Mouse (Mus musculus): ENCODE results near the gene Papola. TPM values are rescaled to one million over a fixed set of nuclear protein-coding genes. Genes with fewer than 3 reads are reported as not detected.
"Not testable (repeated sequence)": the region's sequence is repeated elsewhere in the genome, so short reads cannot be mapped to it uniquely, and the experiment has no call there.

The Papola gene
- polyA plus RNA-seq, 1 experiment from 2014 or later: 164 TPM

DNA sequence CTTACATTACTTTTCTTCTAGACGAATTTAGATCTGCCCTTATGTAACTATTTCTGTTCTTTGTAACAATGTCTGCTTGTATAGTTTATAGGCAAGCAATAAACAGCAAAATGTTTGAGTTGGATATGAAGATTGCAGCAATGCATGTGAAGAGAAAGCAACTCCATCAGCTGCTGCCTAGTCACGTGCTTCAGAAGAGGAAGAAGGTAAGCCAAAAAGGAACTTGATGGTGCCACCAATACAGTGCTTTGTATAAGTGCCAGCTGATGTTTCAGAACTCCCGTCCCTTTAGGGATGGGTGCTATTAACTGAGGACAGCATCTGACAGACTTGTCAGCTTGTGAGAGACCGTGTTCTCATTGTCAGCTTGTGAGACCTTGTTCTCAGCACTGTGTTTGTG is 39.0 kb downstream of the Papola start:
- DNase-seq (ENCODE audit: low spot score): no peak
- H3K4me1 ChIP-seq (ENCODE audit: control insufficient read depth, insufficient read depth, low read length): no peaks in the 10 kb centered on the region
- ATAC-seq: no peak
- no peaks in the 10 kb centered on the region for H3K9me3 ChIP-seq (replicated peaks; ENCODE audit: control insufficient read depth, low read length)
- H3K4me2 ChIP-seq (ENCODE audit: low read length): no peak overlapping the region
- no peak overlapping the region for H3K27ac ChIP-seq (ENCODE audit: low read depth, low read length)
- H3K4me3 ChIP-seq (ENCODE audit: low read depth, low read length): no peak overlapping the region
- no peak overlapping the region for H3K9ac ChIP-seq (ENCODE audit: low read length)
- no peaks in the 10 kb centered on the region for H3K27me3 ChIP-seq (replicated peaks; ENCODE audit: control insufficient read depth, insufficient read depth, low read length)
- peaks cover 93% of the 10 kb centered on the region for H3K36me3 ChIP-seq (ENCODE audit: control insufficient read depth, insufficient read depth, low read length)
- 85% methylated on average over 4 of the region's 4 CpGs for WGBS

DNA sequence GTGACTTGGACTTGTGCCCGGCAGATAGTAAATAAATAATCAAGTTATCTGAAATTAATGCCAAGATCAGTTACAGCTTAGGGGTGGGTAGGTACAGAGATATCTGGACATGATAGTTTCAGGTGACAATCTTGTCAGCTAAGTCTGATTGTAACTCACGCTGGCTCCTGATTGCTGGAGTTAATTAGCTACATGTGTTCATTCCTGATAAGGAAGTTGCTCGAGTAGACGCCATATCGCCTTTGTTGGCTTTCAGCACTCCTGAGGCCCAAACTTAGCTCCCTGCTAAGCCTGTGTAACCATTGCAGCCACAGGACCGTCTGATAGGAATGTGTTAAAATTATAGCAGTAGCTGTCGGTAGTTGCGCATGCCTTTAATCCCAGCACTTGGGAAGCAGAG is 40.2 kb downstream of the Papola start:
- no peak overlapping the region for H3K4me2 ChIP-seq (ENCODE audit: low read length)
- no peak overlapping the region for H3K27ac ChIP-seq (ENCODE audit: low read depth, low read length)
- H3K9me3 ChIP-seq (replicated peaks; ENCODE audit: control insufficient read depth, low read length): no peaks in the 10 kb centered on the region
- WGBS: 89% methylated on average over 8 of the region's 8 CpGs
- H3K9ac ChIP-seq (ENCODE audit: low read length): no peak overlapping the region
- DNase-seq (ENCODE audit: low spot score): no peak
- peaks cover 94% of the 10 kb centered on the region for H3K36me3 ChIP-seq (ENCODE audit: control insufficient read depth, insufficient read depth, low read length)
- no peak for ATAC-seq
- H3K4me3 ChIP-seq (ENCODE audit: low read depth, low read length): no peak overlapping the region
- no peaks in the 10 kb centered on the region for H3K4me1 ChIP-seq (ENCODE audit: control insufficient read depth, insufficient read depth, low read length)
- no peaks in the 10 kb centered on the region for H3K27me3 ChIP-seq (replicated peaks; ENCODE audit: control insufficient read depth, insufficient read depth, low read length)

DNA sequence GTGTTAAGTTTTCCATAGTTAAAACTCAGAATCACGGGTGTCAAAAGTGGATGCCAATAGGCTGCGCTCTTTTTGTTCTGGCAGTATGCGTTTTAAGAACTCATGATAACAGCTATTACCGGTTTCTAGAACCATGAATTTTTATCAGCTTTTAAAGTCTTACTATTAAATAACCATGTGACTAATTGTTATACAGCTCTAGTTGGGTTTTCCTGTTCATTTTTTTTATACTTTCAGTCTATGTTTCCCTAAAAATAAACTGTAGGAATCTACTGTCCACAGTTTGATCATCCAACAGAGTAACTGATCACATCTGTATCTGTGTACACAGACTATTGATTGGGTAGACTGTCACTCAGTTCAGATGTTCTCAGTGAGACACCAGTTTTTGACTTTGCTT is 40.8 kb downstream of the Papola start:
- no peak overlapping the region for H3K9ac ChIP-seq (ENCODE audit: low read length)
- DNase-seq (ENCODE audit: low spot score): no peak
- H3K27ac ChIP-seq (ENCODE audit: low read depth, low read length): no peak overlapping the region
- H3K9me3 ChIP-seq (replicated peaks; ENCODE audit: control insufficient read depth, low read length): no peaks in the 10 kb centered on the region
- H3K27me3 ChIP-seq (replicated peaks; ENCODE audit: control insufficient read depth, insufficient read depth, low read length): no peaks in the 10 kb centered on the region
- no peak overlapping the region for H3K4me2 ChIP-seq (ENCODE audit: low read length)
- peaks cover 92% of the 10 kb centered on the region for H3K36me3 ChIP-seq (ENCODE audit: control insufficient read depth, insufficient read depth, low read length)
- H3K4me1 ChIP-seq (ENCODE audit: control insufficient read depth, insufficient read depth, low read length): no peaks in the 10 kb centered on the region
- WGBS: 97% methylated on average over 4 of the region's 4 CpGs
- H3K4me3 ChIP-seq (ENCODE audit: low read depth, low read length): no peak overlapping the region
- ATAC-seq: no peak

DNA sequence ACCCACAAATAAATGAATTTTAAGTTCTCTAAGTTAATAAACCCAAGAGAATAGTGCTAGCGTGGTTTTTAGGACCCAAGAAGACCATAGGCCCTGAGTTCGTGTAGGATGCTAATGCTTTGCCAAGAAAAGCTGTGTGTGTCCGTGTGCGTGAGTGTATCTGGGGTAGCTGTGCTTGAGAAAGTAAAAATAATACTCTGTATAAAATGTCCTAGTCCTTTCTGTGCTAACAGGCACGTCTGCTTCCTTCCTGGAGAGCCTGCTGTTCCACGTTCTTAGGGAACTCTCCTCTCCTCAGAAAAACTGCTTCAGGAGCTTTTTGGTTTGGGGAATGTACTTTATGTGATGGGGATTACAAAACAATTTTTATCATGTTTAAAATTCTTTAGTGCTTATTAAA is 48.0 kb downstream of the Papola start:
- H3K4me2 ChIP-seq (ENCODE audit: low read length): no peak overlapping the region
- H3K4me1 ChIP-seq (ENCODE audit: control insufficient read depth, insufficient read depth, low read length): no peaks in the 10 kb centered on the region
- H3K9ac ChIP-seq (ENCODE audit: low read length): no peak overlapping the region
- DNase-seq (ENCODE audit: low spot score) (no peak), ATAC-seq (no peak)
- peaks cover 87% of the 10 kb centered on the region for H3K36me3 ChIP-seq (ENCODE audit: control insufficient read depth, insufficient read depth, low read length)
- H3K27ac ChIP-seq (ENCODE audit: low read depth, low read length): no peak overlapping the region
- no peaks in the 10 kb centered on the region for H3K27me3 ChIP-seq (replicated peaks; ENCODE audit: control insufficient read depth, insufficient read depth, low read length)
- no peak overlapping the region for H3K4me3 ChIP-seq (ENCODE audit: low read depth, low read length)
- 85% methylated on average over 6 of the region's 6 CpGs for WGBS
- H3K9me3 ChIP-seq (replicated peaks; ENCODE audit: control insufficient read depth, low read length): no peaks in the 10 kb centered on the region

DNA sequence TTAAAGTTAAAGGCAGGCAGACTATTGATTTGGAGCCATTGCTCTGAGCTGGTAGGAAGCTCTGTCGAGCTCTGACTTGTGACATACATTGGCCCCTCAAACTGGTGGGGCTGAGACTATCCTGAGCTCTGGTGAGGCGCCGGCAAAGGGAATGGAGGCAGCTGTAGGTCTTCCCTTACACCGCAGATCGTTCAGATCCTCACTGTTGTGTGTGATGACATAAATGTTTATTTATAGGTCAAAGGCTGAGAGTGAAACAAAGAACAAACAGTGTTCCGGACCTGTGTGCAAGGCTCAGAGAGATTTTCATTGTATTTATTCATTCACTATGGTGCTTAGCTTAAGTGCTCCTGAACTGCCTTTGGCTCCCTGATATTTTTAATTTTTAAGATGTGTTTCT is 50.4 kb downstream of the Papola start:
- Histone ChIP-seq H3K27ac (ENCODE audit: low read depth, low read length) (no peak overlapping the region), H3K9me3 (replicated peaks; ENCODE audit: control insufficient read depth, low read length) (no peaks in the 10 kb centered on the region), H3K27me3 (replicated peaks; ENCODE audit: control insufficient read depth, insufficient read depth, low read length) (no peaks in the 10 kb centered on the region), H3K4me1 (ENCODE audit: control insufficient read depth, insufficient read depth, low read length) (0 out of 2 replicates have a peak, but pooled peaks cover 4% of the 10 kb centered on the region), H3K4me3 (ENCODE audit: low read depth, low read length) (no peak overlapping the region), H3K4me2 (ENCODE audit: low read length) (no peak overlapping the region), H3K36me3 (ENCODE audit: control insufficient read depth, insufficient read depth, low read length) (peaks cover 72% of the 10 kb centered on the region), H3K9ac (ENCODE audit: low read length) (no peak overlapping the region)
- WGBS: 66% methylated on average over 6 of the region's 6 CpGs
- no peak for ATAC-seq
- no peak for DNase-seq (ENCODE audit: low spot score)

DNA sequence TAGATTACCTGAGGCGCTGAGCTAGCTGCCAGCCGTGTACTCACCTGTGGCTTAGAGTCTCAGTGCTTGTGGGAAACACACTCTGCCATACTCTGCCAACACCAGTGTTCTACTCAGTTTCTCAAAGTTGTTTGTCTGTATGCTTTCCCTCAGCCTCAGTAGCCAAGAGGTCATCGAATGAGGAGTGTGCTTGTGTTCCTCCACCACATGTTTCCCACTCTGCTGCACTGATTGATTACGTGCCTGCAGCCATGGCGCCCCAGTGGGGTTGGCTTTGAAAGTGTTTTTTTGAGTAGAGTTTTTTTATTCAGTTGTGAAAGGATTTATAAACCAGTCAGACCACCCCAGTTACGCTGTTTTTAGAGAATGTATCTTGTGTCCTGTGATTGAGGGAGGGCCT is 51.1 kb downstream of the Papola start:
- no peaks in the 10 kb centered on the region for H3K9me3 ChIP-seq (replicated peaks; ENCODE audit: control insufficient read depth, low read length)
- ATAC-seq: no peak
- 75% methylated on average over 6 of the region's 6 CpGs for WGBS
- H3K27me3 ChIP-seq (replicated peaks; ENCODE audit: control insufficient read depth, insufficient read depth, low read length): no peaks in the 10 kb centered on the region
- no peak overlapping the region for H3K4me3 ChIP-seq (ENCODE audit: low read depth, low read length)
- no peak for DNase-seq (ENCODE audit: low spot score)
- H3K9ac ChIP-seq (ENCODE audit: low read length): no peak overlapping the region
- peaks cover 71% of the 10 kb centered on the region for H3K36me3 ChIP-seq (ENCODE audit: control insufficient read depth, insufficient read depth, low read length)
- H3K27ac ChIP-seq (ENCODE audit: low read depth, low read length): no peak overlapping the region
- H3K4me1 ChIP-seq (ENCODE audit: control insufficient read depth, insufficient read depth, low read length): 0 out of 2 replicates have a peak, but pooled peaks cover 5% of the 10 kb centered on the region
- no peak overlapping the region for H3K4me2 ChIP-seq (ENCODE audit: low read length)

DNA sequence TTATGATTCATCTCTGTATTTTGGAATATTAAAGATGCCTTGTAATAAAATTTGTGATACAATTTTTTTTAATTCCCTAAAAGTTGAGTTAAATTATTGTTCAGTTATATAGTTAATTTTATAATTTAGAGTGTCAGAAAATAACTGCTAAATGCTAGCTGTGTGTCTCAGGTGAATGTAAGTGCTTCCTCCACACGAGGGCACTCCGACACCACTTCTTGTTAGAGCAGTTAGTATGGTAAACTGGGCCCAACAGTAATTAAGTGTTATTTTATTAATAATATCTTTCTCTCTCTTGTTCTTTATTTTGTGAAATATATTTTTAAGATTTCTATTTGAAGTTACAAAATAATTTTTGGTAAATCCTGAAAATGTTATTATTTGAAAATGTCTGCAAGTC is 51.7 kb downstream of the Papola start:
- Histone ChIP-seq H3K27me3 (replicated peaks; ENCODE audit: control insufficient read depth, insufficient read depth, low read length) (no peaks in the 10 kb centered on the region), H3K4me1 (ENCODE audit: control insufficient read depth, insufficient read depth, low read length) (0 out of 2 replicates have a peak, but pooled peaks cover 5% of the 10 kb centered on the region), H3K27ac (ENCODE audit: low read depth, low read length) (no peak overlapping the region), H3K4me3 (ENCODE audit: low read depth, low read length) (no peak overlapping the region), H3K4me2 (ENCODE audit: low read length) (no peak overlapping the region), H3K9me3 (replicated peaks; ENCODE audit: control insufficient read depth, low read length) (no peaks in the 10 kb centered on the region), H3K36me3 (ENCODE audit: control insufficient read depth, insufficient read depth, low read length) (peaks cover 71% of the 10 kb centered on the region), H3K9ac (ENCODE audit: low read length) (no peak overlapping the region)
- ATAC-seq (peak; percentile 56; the same call in 1 of the 2 replicates), DNase-seq (ENCODE audit: low spot score) (peak; percentile 85)
- 76% methylated on average over 2 of the region's 2 CpGs for WGBS

DNA sequence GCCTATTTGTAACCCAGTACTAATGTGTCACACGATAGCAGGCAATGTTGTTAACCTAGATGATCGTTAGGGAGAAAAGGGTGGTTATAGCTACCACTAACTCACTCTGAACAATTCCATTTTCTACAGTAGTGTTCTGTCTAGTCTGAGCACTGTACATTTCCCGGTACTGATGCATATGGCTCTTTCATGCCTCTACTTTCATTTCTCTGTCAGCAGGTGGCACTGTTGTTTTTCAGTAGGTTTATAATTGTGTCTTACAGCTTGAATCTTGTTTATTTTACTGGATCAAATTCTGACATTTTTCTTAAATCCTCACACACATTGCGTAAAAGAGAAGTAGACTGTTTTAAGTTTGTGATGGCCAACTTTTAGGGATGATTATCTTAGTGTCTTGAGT is 54.6 kb downstream of the Papola start:
- peaks cover 48% of the 10 kb centered on the region for H3K36me3 ChIP-seq (ENCODE audit: control insufficient read depth, insufficient read depth, low read length)
- H3K4me3 ChIP-seq (ENCODE audit: low read depth, low read length): no peak overlapping the region
- DNase-seq (ENCODE audit: low spot score) (peak; percentile 91), ATAC-seq (peak; percentile 64)
- 56% methylated on average over 4 of the region's 4 CpGs for WGBS
- H3K27me3 ChIP-seq (replicated peaks; ENCODE audit: control insufficient read depth, insufficient read depth, low read length): no peaks in the 10 kb centered on the region
- no peak overlapping the region for H3K9ac ChIP-seq (ENCODE audit: low read length)
- H3K4me1 ChIP-seq (ENCODE audit: control insufficient read depth, insufficient read depth, low read length): peaks cover 9% of the 10 kb centered on the region; the same call in 1 of the 2 replicates
- H3K4me2 ChIP-seq (ENCODE audit: low read length): no peak overlapping the region
- H3K9me3 ChIP-seq (replicated peaks; ENCODE audit: control insufficient read depth, low read length): no peaks in the 10 kb centered on the region
- H3K27ac ChIP-seq (ENCODE audit: low read depth, low read length): no peak overlapping the region

DNA sequence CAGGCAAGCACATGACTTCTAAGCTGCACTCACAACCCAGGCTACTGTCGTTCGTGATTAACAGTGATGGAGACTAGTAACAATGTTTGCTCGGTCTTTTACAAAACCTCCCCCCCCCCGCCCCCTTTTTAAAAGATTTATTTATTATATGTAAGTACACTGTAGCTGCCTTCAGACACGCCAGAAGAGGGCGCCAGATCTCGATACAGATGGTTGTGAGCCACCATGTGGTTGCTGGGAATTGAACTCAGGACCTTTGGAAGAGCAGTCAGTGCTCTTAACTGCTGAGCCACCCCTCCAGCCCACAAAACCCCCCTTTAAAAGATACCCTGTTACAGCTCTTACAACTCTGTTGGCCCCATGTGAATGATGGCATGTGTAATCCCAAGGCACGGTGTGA is 56.1 kb downstream of the Papola start:
- H3K36me3 ChIP-seq (ENCODE audit: control insufficient read depth, insufficient read depth, low read length): peaks cover 34% of the 10 kb centered on the region
- H3K4me2 ChIP-seq (ENCODE audit: low read length); H3K27me3 ChIP-seq (replicated peaks; ENCODE audit: control insufficient read depth, insufficient read depth, low read length); H3K4me1 ChIP-seq (ENCODE audit: control insufficient read depth, insufficient read depth, low read length); H3K4me3 ChIP-seq (ENCODE audit: low read depth, low read length); ATAC-seq; H3K9me3 ChIP-seq (replicated peaks; ENCODE audit: control insufficient read depth, low read length); H3K27ac ChIP-seq (ENCODE audit: low read depth, low read length); H3K9ac ChIP-seq (ENCODE audit: low read length); DNase-seq (ENCODE audit: low spot score): not testable (repeated sequence)
- 90% methylated on average over 8 of the region's 8 CpGs for WGBS
